ENCODE assay signal across 10 mouse cellular contexts in the genomic region with DNA sequence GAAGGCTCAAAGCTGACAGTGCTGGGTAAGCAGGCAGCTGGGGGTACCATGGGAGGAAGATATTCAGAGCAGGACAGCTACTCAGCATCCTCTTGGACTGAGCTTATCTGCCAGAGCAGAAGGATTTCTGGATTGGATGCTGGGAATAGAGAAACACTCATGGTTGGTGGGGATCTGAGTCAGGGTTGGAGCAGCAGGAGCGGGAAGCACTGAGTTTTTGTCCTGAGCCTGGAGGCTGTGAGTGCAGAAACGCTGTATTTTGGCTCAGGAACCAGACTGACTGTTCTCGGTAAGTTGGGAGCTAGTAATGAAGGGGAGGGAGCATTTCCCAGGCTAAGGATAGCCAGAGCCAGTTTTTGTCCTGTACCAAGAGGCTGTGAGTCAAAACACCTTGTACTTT. TPM values are rescaled to one million over a fixed set of nuclear protein-coding genes. Genes with fewer than 3 reads are reported as not detected.
DNase-seq lines count a peak whose midpoint lies in the region; ATAC-seq and TF ChIP-seq lines count a peak whose summit lies in the region.
"Had no signal": no experiment of that assay in that cellular context is flagged by ENCODE, and none has a peak within 500 bp of the region (broad histone marks: within the 10 kb centered on the region; RNA-seq: fewer than 3 reads in every experiment).

No protein-coding gene starts in this region.

- no peak overlapping the region for H3K27ac ChIP-seq in kidney, postnatal 0 days
- no peak overlapping the region for H3K27ac ChIP-seq in kidney, adult 2 months (ENCODE audit: insufficient read depth, low read depth, low read length)
- H3K27ac ChIP-seq in embryonic facial prominence, embryonic 11.5 days (replicated peaks; ENCODE audit: low read depth, low read length), result no peak overlapping the region
- H3K27ac ChIP-seq in hindbrain, embryonic 11.5 days (ENCODE audit: low read depth, low read length), result no peak overlapping the region
- no peak overlapping the region for H3K27ac ChIP-seq in midbrain, embryonic 15.5 days

- no peaks in the 10 kb centered on the region for H3K4me1 ChIP-seq in kidney, postnatal 0 days (replicated peaks; ENCODE audit: insufficient read depth, low read length)
- no peaks in the 10 kb centered on the region for H3K4me1 ChIP-seq in kidney, adult 2 months (ENCODE audit: control insufficient read depth, insufficient read depth, low read length)
- no peaks in the 10 kb centered on the region for H3K4me1 ChIP-seq in embryonic facial prominence, embryonic 11.5 days (ENCODE audit: control insufficient read depth, insufficient read depth, low read length)
- H3K4me1 ChIP-seq in hindbrain, embryonic 11.5 days (replicated peaks; ENCODE audit: control insufficient read depth, insufficient read depth, low read length), result no peaks in the 10 kb centered on the region
- H3K4me1 ChIP-seq in midbrain, embryonic 15.5 days, result peaks cover 16% of the 10 kb centered on the region

- 25% methylated on average over 3 of the region's 3 CpGs for WGBS in kidney, postnatal 0 days
- 21% methylated on average over 3 of the region's 3 CpGs for WGBS in kidney, adult 2 months
- 13% methylated on average over 3 of the region's 3 CpGs for WGBS in embryonic facial prominence, embryonic 11.5 days
- WGBS in hindbrain, embryonic 11.5 days, result 18% methylated on average over 3 of the region's 3 CpGs
- WGBS in midbrain, embryonic 15.5 days, result 11% methylated on average over 3 of the region's 3 CpGs

- no peaks in the 10 kb centered on the region for H3K36me3 ChIP-seq in kidney, postnatal 0 days (ENCODE audit: insufficient read depth, low read length)
- no peaks in the 10 kb centered on the region for H3K36me3 ChIP-seq in kidney, adult 2 months (ENCODE audit: control insufficient read depth, insufficient read depth, low read length)
- no peaks in the 10 kb centered on the region for H3K36me3 ChIP-seq in embryonic facial prominence, embryonic 11.5 days (replicated peaks; ENCODE audit: control insufficient read depth, insufficient read depth, low read depth, low read length)
- no peaks in the 10 kb centered on the region for H3K36me3 ChIP-seq in hindbrain, embryonic 11.5 days (ENCODE audit: control insufficient read depth, insufficient read depth, low read length)
- H3K36me3 ChIP-seq in midbrain, embryonic 15.5 days (replicated peaks), result no peaks in the 10 kb centered on the region

- H3K4me2 ChIP-seq in kidney, postnatal 0 days (ENCODE audit: low read length), result peak overlapping the region; percentile 47; the same call in 1 of the 2 replicates
- H3K4me2 ChIP-seq in embryonic facial prominence, embryonic 11.5 days (ENCODE audit: low read depth, low read length), result no peak overlapping the region
- peak overlapping the region; percentile 45; the same call in 1 of the 2 replicates for H3K4me2 ChIP-seq in hindbrain, embryonic 11.5 days (replicated peaks; ENCODE audit: low read depth, low read length)
- H3K4me2 ChIP-seq in midbrain, embryonic 15.5 days, result peak overlapping the region; percentile 60

- DNase-seq in kidney, postnatal 0 days (ENCODE audit: low spot score), result no peak
- DNase-seq in kidney, adult 2 months, result no peak
- DNase-seq in embryonic facial prominence, embryonic 11.5 days (ENCODE audit: low spot score), result peak; percentile 2
- no peak for DNase-seq in hindbrain, embryonic 11.5 days (ENCODE audit: low spot score)
- no peak for DNase-seq in urinary bladder, adult 2 months (ENCODE audit: low spot score)
- DNase-seq in lung, adult 18-20 months, result no peak
- DNase-seq: cerebellum, adult 18-20 months; lung, postnatal 4 days had no signal

- no peak for TF ChIP-seq POLR2A in kidney, adult 2 months (IDR thresholded peaks at IDR 0.05; ENCODE audit: low read depth, low read length)

- H3K27me3 ChIP-seq in kidney, postnatal 0 days (ENCODE audit: insufficient read depth, low read length), result no peaks in the 10 kb centered on the region; the same call in 1 of the 2 replicates
- no peaks in the 10 kb centered on the region for H3K27me3 ChIP-seq in kidney, adult 2 months (replicated peaks; ENCODE audit: control insufficient read depth, insufficient read depth, low read length)
- H3K27me3 ChIP-seq in embryonic facial prominence, embryonic 11.5 days (ENCODE audit: control insufficient read depth, insufficient read depth, low read length), result peaks cover 4% of the 10 kb centered on the region; the same call in 1 of the 2 replicates
- H3K27me3 ChIP-seq in hindbrain, embryonic 11.5 days (ENCODE audit: control insufficient read depth, insufficient read depth, low read length), result no peaks in the 10 kb centered on the region
- H3K27me3 ChIP-seq in midbrain, embryonic 15.5 days (replicated peaks), result no peaks in the 10 kb centered on the region

- no peak for ATAC-seq in kidney, postnatal 0 days (replicated peaks; ENCODE audit: low FRiP score, low read depth)
- no peak for ATAC-seq in embryonic facial prominence, embryonic 11.5 days (replicated peaks; ENCODE audit: insufficient number of reproducible peaks, low FRiP score, low TSS enrichment, low read depth)
- ATAC-seq in hindbrain, embryonic 11.5 days (ENCODE audit: low FRiP score), result peak; percentile 21; the same call in 1 of the 2 replicates
- ATAC-seq in midbrain, embryonic 15.5 days (replicated peaks), result 0 out of 2 replicates have a peak, but pooled peaks have one; percentile 7
- no peak for ATAC-seq in megakaryocyte progenitor cell, adult 5-6 weeks (replicated peaks; ENCODE audit: poor library complexity)

- TF ChIP-seq CTCF in kidney, postnatal 0 days (IDR thresholded peaks at IDR 0.05; ENCODE audit: low read depth), result no peak
- no peak for TF ChIP-seq CTCF in kidney, adult 2 months (conservative IDR thresholded peaks at IDR 0.05; ENCODE audit: insufficient read depth, insufficient read length, low read depth, low read length)

- no peak overlapping the region for H3K4me3 ChIP-seq in kidney, postnatal 0 days (replicated peaks; ENCODE audit: low read depth, low read length)
- H3K4me3 ChIP-seq in kidney, adult 2 months (ENCODE audit: insufficient read depth, low read depth, low read length), result no peak overlapping the region
- H3K4me3 ChIP-seq in embryonic facial prominence, embryonic 11.5 days (ENCODE audit: low read depth, low read length), result no peak overlapping the region
- no peak overlapping the region for H3K4me3 ChIP-seq in hindbrain, embryonic 11.5 days (ENCODE audit: low read depth, low read length)
- H3K4me3 ChIP-seq in midbrain, embryonic 15.5 days, result peak overlapping the region; percentile 32

- H3K9me3 ChIP-seq in kidney, postnatal 0 days (replicated peaks; ENCODE audit: low read length), result no peaks in the 10 kb centered on the region
- H3K9me3 ChIP-seq in embryonic facial prominence, embryonic 11.5 days (replicated peaks; ENCODE audit: control insufficient read depth, low read length), result no peaks in the 10 kb centered on the region
- no peaks in the 10 kb centered on the region for H3K9me3 ChIP-seq in hindbrain, embryonic 11.5 days (ENCODE audit: control insufficient read depth, low read length)
- no peaks in the 10 kb centered on the region for H3K9me3 ChIP-seq in midbrain, embryonic 15.5 days

- H3K9ac ChIP-seq in kidney, postnatal 0 days (ENCODE audit: low read depth, low read length), result no peak overlapping the region
- no peak overlapping the region for H3K9ac ChIP-seq in embryonic facial prominence, embryonic 11.5 days (replicated peaks; ENCODE audit: low read length)
- H3K9ac ChIP-seq in hindbrain, embryonic 11.5 days (ENCODE audit: low read depth, low read length), result no peak overlapping the region
- 0 out of 2 replicates have a peak overlapping the region, but pooled peaks have one; percentile 29 for H3K9ac ChIP-seq in midbrain, embryonic 15.5 days

RNA-seq across cellular contexts. Expression of a gene that starts 21.4 kb away (rescaled TPM):
- not detected in 2 replicates for polyA plus RNA-seq in kidney, postnatal 0 days (2015; fragmentation: Nextera tagmentation; extraction: Ambion mirVana)
- polyA plus RNA-seq in kidney, adult 2 months (2012; rRNA removed), result not detected in 2 replicates
- polyA plus RNA-seq in embryonic facial prominence, embryonic 11.5 days (2014; fragmentation: Nextera tagmentation; extraction: Ambion mirVana), result not detected in 2 replicates
- not detected in 2 replicates for polyA plus RNA-seq in hindbrain, embryonic 11.5 days (2014; fragmentation: Nextera tagmentation; extraction: Ambion mirVana)
- not detected in 2 replicates for polyA plus RNA-seq in midbrain, embryonic 15.5 days (2015; fragmentation: Nextera tagmentation; extraction: Ambion mirVana)
- polyA plus RNA-seq in urinary bladder, adult 2 months (2012; rRNA removed), result 0.12 and 1.0 TPM in 2 replicates
- not detected in 2 replicates for total RNA-seq in megakaryocyte progenitor cell, adult 5-6 weeks (2015)
- total RNA-seq in megakaryocyte progenitor cell, adult 5-6 weeks (2017), result not detected in 2 replicates

Comparison
In these comparisons a context has a peak if more than half of its experiments do, and no peak if none do; other contexts are left out.
1. ATAC-seq: peak in hindbrain, embryonic 11.5 days (single experiment) and midbrain, embryonic 15.5 days (single experiment); none in kidney, postnatal 0 days (single experiment), embryonic facial prominence, embryonic 11.5 days (single experiment) and megakaryocyte progenitor cell, adult 5-6 weeks (single experiment).